Mouse (Mus musculus) ES-E14 (cell line): ENCODE measurements around the gene Lgi1.
A peak's percentile ranks its signal among the peaks of the same experiment; 100 is the strongest.

Experiments used
- CHD2 ChIP-seq: IDR thresholded peaks from 2 replicates; pipeline ENCODE4 v1.6.1; 2014; ENCODE audit warnings: mild to moderate bottlenecking, low read depth, low read length, inconsistent platforms
- MAFK ChIP-seq: IDR thresholded peaks from 2 replicates; pipeline ENCODE4 v1.6.1; 2014; ENCODE audit warnings: mild to moderate bottlenecking, low read depth, low read length, inconsistent platforms; ENCODE audit not compliant: insufficient read depth
- ZC3H11A ChIP-seq: IDR thresholded peaks from 2 replicates; pipeline ENCODE4 v1.6.1; 2012; ENCODE audit warnings: low read depth, mild to moderate bottlenecking, inconsistent platforms, low read length, borderline replicate concordance
- ZNF384 ChIP-seq: IDR thresholded peaks from 2 replicates; pipeline ENCODE4 v1.6.1; 2012; ENCODE audit warnings: low read depth, low read length, inconsistent platforms

DNA sequence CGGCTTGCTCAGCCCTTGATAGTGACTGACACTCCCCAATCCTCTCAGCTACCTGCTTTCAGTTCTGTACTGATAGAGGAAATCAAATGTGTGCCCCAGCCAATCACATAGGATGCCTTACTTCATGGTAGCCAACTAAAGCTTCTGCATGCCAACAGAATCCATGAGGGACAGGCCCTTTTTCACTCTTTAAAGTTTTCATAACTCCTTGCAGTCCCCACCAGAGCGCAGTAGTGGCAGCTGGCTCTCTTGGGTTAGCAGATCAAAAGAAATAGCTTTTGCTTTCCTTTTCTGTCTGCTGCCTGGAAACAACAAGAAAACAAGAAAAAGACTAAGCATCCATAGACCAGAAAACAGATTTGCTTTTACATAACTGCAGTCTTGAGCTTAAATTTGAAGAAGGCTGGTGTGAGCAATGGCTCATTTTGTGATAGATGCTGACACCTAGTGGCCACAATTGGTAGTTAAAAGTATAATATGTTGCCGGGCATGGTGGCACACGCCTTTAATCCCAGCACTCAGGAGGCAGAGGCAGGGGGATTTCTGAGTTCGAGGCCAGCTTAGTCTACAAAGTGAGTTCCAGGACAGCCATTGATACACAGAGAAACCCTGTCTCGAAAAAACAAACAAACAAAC lies 88.3 kb downstream of the Lgi1 start:
- no peak for TF ChIP-seq ZNF384
- TF ChIP-seq ZC3H11A: peak; percentile 90
- no peak for TF ChIP-seq CHD2
- no peak for TF ChIP-seq MAFK
